Mouse (Mus musculus): ENCODE results near the gene Rpl21.

DNA sequence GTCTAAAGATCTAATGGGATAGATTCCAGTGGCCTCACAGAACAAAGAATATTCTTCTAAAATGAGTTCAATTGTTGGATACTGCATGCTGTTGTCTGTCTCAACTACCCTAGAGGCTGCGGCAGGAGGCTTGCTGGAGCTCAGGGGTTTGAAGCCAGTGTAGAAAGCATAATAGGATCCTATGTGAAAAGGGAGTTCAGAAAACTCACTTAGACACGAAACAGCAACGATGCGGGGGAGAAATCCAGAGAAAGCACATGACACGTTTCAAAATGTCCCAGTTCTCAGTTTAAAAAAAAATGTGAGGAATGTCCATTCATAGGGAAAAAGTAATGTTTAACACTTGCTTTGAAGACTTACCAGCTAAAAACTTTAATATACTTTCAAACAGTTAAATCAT lies 9.7 kb upstream of the Rpl21 start:
- TF ChIP-seq POLR2A (IDR thresholded peaks at IDR 0.05; ENCODE audit: insufficient read length, low read depth) = no peak
- TF ChIP-seq E2F4 (IDR thresholded peaks at IDR 0.05; ENCODE audit: insufficient read depth) = no peak
- TF ChIP-seq POLR2AphosphoS2 (IDR thresholded peaks at IDR 0.05; ENCODE audit: insufficient read length, low read depth) = no peak
- no peak for TF ChIP-seq REST (IDR thresholded peaks at IDR 0.05; ENCODE audit: insufficient read depth, insufficient read length)
- TF ChIP-seq MYOD1 (IDR thresholded peaks at IDR 0.05; ENCODE audit: control insufficient read depth in 1 of 3, insufficient read length in 2 of 3, low read depth in 2 of 3) = no peak
- no peak for TF ChIP-seq USF1 (IDR thresholded peaks at IDR 0.05; ENCODE audit: low read depth)
- no peak for TF ChIP-seq CEBPB (IDR thresholded peaks at IDR 0.05; ENCODE audit: insufficient read depth, poor library complexity, severe bottlenecking)
- no peak for TF ChIP-seq MAX (IDR thresholded peaks at IDR 0.05; ENCODE audit: low read depth)
- no peak for TF ChIP-seq TCF3 (IDR thresholded peaks at IDR 0.05; ENCODE audit: insufficient read length, low read depth)
- no peak for TF ChIP-seq MYOG (IDR thresholded peaks at IDR 0.05; ENCODE audit: control insufficient read depth in 1 of 3, insufficient read depth in 1 of 3, insufficient read length in 2 of 3, low read depth in 2 of 3)
- no peak for TF ChIP-seq TCF12 (IDR thresholded peaks at IDR 0.05; ENCODE audit: insufficient read depth, poor library complexity, severe bottlenecking)
